Mouse (Mus musculus) bone marrow, adult 2 months (tissue): ENCODE measurements at regions not wholly inside any gene's neighbourhood (a gene's known extent, or its start where the extent isn't known, plus 50 kb on each side); places are given as distances from the start of the nearest gene placed in this dataset.

Source experiments
- CTCF ChIP-seq: fragments of 200-500 bp; IDR thresholded peaks from 2 replicates; pipeline ENCODE4 v1.5.1; 2011; ENCODE audit warnings: low read length, control low read depth; ENCODE audit not compliant: control insufficient read depth, insufficient read depth
- POLR2A ChIP-seq: fragments of 200-500 bp; IDR thresholded peaks from 2 replicates; pipeline ENCODE4 v1.6.1; 2011; ENCODE audit warnings: low read depth, mild to moderate bottlenecking, control low read depth, low read length, borderline replicate concordance; ENCODE audit not compliant: control insufficient read depth

DNA sequence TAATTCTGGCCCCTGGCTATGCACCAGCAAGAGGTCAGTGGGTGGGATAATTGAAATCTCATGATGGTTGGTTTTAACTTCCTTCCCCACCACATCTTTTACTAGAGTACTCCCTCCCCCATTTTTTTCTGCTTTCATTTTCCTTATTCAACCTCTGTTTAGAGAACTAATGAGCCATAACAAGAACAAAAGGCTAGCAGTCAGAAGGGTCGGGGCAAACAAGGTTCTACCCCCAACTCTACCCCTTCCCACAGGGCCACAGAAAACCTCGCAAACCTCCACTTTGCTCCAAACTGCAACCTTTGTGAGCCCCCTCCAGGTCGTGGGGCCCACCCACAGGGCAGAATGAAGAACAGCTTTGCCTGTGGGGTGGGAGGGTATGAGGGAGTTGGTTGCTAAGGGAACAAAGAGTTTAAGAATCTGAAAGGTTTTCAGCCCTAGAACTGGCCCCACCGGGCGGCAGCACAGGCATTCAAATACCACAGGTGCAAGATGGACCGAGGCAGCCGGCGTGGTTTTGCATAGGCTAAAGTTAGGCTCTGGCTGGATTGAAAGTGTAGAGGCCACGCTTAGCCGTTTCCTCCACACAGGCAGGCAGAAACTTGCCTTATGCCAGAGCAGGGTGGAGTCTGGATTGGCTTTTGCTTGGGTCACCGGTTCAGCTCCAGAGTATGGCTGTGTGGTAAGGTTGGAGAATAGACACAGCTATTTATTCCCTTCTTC lies 60.1 kb downstream of the Tex35 start:
- no peak for TF ChIP-seq CTCF
- TF ChIP-seq POLR2A = no peak
